Mouse (Mus musculus) liver, adult 2 months (tissue): ENCODE measurements around the gene Tab1.

ENCODE experiments used
- CTCF ChIP-seq: fragments of 200-500 bp; IDR thresholded peaks from 2 replicates; pipeline ENCODE4 v1.5.1; 2011; ENCODE audit warnings: low read depth, low read length, control low read depth
- POLR2A ChIP-seq: fragments of 200-500 bp; IDR thresholded peaks from 2 replicates; pipeline ENCODE4 v1.6.1; 2011; ENCODE audit warnings: low read length, control low read depth; ENCODE audit not compliant: insufficient read depth; ENCODE audit errors: extremely low read depth

DNA sequence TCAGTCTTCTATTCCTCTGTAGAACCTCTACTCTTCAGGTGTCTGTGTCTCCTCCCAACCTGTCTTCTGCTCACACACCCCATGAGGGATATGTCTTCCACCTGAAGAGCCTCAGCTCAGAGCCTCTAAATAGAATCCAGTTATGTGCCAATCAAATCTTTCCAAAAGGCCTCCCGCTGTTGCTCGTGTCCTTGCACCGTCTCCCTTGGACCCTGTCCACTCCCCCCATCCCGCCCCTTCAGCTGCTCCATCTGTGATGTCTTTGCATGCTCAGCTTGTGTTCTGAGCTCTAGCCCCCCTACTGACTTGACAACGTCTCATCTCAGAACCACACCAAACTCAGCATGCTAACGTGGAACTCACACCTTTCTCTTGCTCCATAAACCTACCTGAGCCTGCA is 1.5 kb upstream of the Tab1 start:
- TF ChIP-seq POLR2A (no peak), CTCF (no peak)
